Mouse (Mus musculus): Measurements from ENCODE around the gene Gm37240.

Gene Gm37240

GRCm38 (mm10) chr3:84955011-84955775 lies 932.1 kb downstream of the Gm37240 start:
- no peak for DNase-seq (ENCODE audit: low read depth, low spot score)

DNA sequence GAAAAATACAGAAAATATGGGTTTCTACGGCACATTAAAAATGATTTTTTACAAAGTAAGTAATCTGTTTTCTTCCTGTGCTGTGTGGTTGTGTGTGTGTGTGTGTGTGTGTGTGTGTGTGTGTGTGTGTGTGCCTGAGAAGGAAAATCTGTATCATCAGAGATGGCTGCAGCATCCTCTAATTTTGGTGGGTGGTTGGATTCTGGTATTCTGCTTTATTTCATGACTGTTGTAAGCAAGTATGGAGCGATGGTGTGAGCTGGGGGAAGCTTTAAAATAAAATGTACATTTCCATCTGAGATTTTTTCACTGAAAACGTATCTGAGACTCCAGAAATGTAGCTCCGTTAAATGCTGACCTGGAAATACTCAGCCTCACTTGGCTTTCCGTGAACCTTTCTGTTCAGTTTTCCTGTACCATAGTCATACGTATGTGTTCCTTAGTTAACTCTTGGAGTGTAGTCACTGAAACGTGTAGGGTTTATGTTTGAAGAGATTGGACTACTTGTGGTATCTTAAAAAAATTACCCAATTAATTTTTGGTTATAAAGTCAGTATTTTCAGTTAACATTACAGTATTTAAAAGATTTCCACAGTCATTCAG lies 934.6 kb downstream of the Gm37240 start:
- no peak for DNase-seq (ENCODE audit: low read depth, low spot score)

DNA sequence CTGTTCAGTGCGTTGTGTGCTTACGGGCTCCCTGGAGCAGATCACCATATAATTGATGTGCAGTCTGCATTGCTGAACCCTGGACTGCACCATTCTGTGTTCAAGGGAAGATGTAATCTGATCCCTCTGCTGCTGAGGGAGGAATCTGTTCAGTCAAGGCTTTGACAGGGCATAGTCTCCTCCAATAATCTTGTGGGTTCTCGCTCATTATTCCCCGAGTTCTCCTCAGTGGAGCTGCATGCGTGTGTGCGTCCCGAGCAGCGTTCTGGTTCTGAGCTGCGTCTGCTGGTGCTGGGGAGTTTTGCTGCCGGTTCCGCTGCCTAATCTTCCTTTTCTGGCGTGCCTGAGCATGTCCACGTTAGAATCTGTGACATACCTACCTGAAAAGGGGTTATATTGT lies 935.2 kb downstream of the Gm37240 start:
- peak; percentile 93 for DNase-seq (ENCODE audit: low read depth, low spot score)

DNA sequence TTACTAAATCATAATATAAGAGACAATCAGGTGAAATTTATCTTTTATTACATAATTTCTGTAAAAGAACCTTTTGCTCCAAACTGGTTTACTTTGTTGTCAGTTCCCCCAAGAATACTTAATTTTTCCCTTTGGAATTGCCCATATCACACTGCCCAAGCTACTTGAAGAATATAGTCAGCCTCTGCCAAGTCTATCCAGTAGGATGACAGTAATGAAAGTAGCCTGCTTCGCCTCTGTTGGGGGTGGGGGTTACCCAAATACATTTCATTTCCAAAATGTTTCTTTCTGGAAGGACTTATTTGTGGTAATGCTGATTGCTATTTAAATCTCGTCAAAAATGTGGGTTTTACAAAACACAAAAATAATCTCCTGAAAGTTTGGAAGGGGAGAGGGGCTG lies 935.6 kb downstream of the Gm37240 start:
- peak; percentile 8 for DNase-seq (ENCODE audit: low read depth, low spot score)

DNA sequence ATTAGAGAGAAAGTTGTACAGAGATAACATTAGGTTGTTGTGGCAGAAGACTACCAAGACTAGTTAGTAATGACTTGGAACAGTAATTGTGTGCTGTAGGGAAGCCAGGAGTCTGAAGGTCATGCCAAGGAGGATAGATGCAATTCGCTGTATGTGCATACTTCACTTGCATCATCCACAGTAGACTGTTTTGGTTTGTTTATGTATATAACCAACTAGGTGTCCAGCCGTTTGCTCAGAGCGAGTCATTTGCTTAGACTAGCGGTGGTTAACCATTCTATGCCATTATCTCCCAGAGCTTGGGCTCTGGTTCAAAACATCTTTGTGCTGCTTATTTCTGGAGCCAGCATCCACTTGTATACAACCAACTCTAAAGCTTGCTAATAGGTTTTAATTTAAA lies 937.9 kb downstream of the Gm37240 start:
- DNase-seq (ENCODE audit: low read depth, low spot score): no peak

- no peak for DNase-seq (ENCODE audit: low read depth, low spot score)
Measured at GRCm38 (mm10) chr3:84946381-84946780, 940.9 kb downstream of the Gm37240 start.

- no peak for DNase-seq (ENCODE audit: low read depth, low spot score)
Measured at GRCm38 (mm10) chr3:84944933-84945332, 942.4 kb downstream of the Gm37240 start.

DNA sequence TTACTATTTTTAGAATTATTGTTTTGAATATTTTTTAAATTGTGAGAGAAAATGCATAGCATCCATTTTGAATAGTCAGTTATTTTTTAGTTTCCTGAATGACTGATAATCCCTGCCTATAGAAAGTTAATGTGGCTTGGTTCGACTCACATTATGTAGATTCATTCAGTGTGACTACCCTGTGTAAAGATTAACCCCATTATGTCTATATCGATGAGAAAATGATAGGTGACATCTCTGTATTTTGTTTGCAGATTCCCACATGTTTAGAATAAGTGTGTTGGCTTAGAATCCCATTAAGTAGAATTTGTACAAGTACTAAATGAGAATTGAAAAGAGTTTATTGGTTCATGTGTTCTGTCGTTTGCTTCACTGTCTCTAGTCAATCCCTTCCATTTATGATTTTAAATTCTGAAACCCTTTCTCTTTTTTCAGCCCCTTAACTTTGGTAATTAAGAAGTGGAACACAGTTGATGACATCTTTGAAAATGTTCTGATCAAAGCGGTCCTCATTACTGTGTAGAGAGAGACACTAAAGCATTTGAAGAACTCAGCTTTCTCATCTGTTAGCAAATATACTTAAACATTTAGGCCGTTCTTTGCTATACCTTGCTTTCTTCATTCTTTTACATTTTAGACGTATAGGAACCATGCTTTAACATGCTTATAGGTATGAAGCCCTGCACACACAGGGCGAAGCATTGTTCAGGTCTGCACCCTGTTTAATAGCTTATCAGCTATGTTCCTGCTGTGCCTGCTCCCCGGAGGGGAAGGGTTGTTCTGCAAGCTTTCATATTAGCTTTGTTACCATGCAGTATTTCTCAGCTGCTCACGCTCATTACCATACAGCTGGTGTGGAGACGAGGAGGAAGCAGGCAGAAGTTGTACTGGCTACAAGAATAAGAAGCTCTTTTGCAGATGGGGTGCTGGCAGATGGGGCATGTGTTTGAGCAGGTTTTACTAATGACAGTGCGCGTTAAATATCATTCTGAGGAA lies 949.7 kb downstream of the Gm37240 start:
- peak; percentile 69 for DNase-seq (ENCODE audit: low read depth, low spot score)

GRCm38 (mm10) chr3:84936956-84937355 lies 950.4 kb downstream of the Gm37240 start:
- no peak for DNase-seq (ENCODE audit: low read depth, low spot score)

GRCm38 (mm10) chr3:84936252-84936651 lies 951.1 kb downstream of the Gm37240 start:
- DNase-seq (ENCODE audit: low read depth, low spot score): peak; percentile 14

GRCm38 (mm10) chr3:84935729-84936128 lies 951.6 kb downstream of the Gm37240 start:
- DNase-seq (ENCODE audit: low read depth, low spot score): no peak

DNA sequence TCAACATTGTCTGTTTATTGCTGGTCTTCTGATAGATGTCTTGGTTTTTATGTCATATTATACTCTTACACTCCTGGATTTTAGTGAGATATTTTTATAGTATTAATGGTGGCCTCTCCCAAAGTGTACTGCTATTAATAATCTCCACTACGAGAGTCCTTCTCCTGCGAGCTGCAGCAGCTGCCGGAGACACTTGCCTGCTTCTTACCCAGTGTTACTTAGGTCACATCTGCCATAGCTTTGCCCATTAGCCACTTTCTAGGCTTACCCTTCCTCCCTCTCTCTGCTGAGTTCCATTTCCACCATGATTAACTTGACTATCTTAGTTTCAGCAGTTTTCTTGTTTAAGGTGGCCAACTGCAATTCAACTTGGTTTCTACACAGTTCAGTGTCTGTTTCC lies 956.6 kb downstream of the Gm37240 start:
- DNase-seq (ENCODE audit: low read depth, low spot score): no peak

DNA sequence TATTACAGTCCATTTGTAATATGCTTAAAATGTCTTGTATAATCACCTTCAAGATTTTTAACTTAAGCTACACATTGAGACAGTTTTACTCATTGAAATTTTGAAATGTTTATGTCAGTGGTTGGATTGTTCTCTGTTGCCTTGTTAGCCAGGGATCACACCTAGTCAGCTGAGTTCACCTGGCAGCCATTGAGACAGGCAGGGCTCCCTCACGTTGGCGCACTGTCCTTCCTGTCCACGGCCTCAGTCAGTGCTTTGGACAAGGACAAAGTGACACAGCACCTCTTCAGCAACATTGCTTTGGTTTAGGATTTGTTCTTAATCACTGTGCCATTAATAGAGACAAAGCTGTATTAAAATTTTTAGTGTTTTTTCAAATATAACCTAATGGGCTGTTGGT lies 958.1 kb downstream of the Gm37240 start:
- no peak for DNase-seq (ENCODE audit: low read depth, low spot score)

- DNase-seq (ENCODE audit: low read depth, low spot score): no peak
Measured at GRCm38 (mm10) chr3:84927901-84928300, 959.4 kb downstream of the Gm37240 start.

- no peak for DNase-seq (ENCODE audit: low read depth, low spot score)
Measured at GRCm38 (mm10) chr3:84927168-84927794, 960.0 kb downstream of the Gm37240 start.

- no peak for DNase-seq (ENCODE audit: low read depth, low spot score)
Measured at GRCm38 (mm10) chr3:84926140-84926539, 961.2 kb downstream of the Gm37240 start.

GRCm38 (mm10) chr3:84925229-84925628 lies 962.1 kb downstream of the Gm37240 start:
- DNase-seq (ENCODE audit: low read depth, low spot score): no peak

DNA sequence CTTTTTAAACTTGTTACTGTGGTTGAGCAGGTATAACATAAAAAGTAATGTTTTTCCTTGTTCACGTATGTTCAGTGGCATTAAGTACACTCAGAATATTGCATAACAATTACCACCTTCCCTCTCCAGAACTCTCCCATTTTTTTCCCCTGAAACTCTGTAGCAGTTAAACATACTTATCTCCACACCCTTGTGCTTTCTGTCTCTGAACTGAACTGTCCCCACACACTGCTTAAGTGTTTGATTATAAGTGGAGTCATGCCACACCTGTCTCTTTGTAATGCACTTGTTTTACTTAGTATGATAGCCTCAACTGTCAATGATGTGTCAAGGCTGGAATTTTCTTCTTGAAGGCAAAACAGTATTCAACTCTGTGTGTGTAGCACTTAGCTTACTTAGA lies 963.6 kb downstream of the Gm37240 start:
- DNase-seq (ENCODE audit: low read depth, low spot score): no peak

DNA sequence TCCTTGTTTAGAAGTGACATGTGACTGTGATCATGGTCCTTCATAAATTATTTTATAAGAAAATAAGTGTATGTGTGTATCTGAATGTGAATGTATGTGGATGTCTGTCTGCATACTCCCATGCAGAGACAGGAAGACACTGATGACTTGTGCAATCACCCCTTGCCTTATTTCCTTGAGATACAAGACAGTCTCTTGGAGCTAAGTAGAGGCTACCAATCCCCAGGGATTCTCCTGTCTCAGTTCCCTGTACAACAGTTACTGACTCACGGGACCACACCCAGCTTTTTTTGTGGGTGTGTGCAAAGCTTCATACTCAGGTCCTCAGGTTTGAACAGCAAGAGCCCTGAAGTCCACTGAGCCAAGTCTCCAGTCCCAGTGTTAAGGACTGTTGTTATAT lies 964.1 kb downstream of the Gm37240 start:
- DNase-seq (ENCODE audit: low read depth, low spot score): no peak

DNA sequence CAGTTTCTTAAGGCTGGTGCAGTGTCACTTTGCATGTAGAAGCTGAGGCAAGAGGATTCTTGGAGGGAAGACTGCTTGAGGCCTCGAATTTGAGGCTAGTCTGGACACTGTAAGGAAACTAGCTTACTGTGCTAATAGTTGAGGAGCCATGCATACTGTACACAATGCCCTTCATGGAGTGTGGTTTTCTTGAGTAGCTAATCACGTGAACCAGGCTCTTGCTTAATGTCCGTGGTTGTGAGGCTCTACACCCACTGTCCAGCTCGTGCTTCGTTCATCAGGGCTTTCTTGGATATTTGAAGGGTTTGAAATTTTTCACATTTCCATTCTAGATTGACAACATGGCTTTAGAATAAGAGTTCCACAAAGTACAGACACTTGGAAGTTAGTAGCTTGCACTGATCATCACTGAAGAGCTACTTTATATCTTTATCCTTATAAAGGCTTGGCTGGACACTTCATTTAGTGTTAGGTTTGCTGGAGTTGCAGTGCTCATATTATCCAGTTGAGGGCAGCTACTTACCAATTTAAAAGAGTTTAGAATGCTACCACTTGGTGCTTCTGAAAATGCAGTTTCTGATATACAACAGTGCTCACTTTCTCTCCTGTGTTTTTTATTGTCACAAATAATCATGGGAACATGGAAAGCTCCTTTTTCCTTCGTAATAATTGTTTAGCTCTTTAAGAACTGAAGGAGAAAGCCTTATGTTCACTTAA lies 965.5 kb downstream of the Gm37240 start:
- DNase-seq (ENCODE audit: low read depth, low spot score): peak; percentile 14

Measured in mesoderm, embryonic 11.5 days (tissue).